Mouse (Mus musculus): ENCODE data around the gene Trim65.
A peak's percentile ranks its signal among the peaks of the same experiment; 100 is the strongest.

- TF ChIP-seq CTCF (IDR thresholded peaks at IDR 0.05; ENCODE audit: low read depth) (peak; percentile 85), EP300 (IDR thresholded peaks at IDR 0.05; ENCODE audit: low read depth) (no peak)
These were observed 49.8 kb downstream of the Trim65 start for GRCm38 (mm10) chr11:116081081-116081480.
